Mouse (Mus musculus): ENCODE measurements around the gene Scnn1a. TPM values are rescaled to one million over a fixed set of nuclear protein-coding genes. Genes with fewer than 3 reads are reported as not detected.

The Scnn1a gene
- polyA plus RNA-seq, 2 experiments, result 1.9 to 2.5 TPM

- H3K4me2 ChIP-seq (replicated peaks; ENCODE audit: low read depth, low read length, severe bottlenecking), result no peak overlapping the region
- WGBS, result 75% methylated on average over 3 of the region's 3 CpGs
- no peak overlapping the region for H3K27ac ChIP-seq (replicated peaks; ENCODE audit: low read depth, low read length)
- H3K9me3 ChIP-seq (ENCODE audit: control insufficient read depth, low read length), result no peaks in the 10 kb centered on the region
- no peak for ATAC-seq (ENCODE audit: low FRiP score, low read depth)
- no peak for TF ChIP-seq POLR2A (IDR thresholded peaks at IDR 0.05; ENCODE audit: borderline replicate concordance, extremely low read depth, insufficient read depth, insufficient read length)
- no peak overlapping the region for H3K9ac ChIP-seq (ENCODE audit: low read depth, low read length, severe bottlenecking)
- H3K36me3 ChIP-seq (ENCODE audit: control insufficient read depth, insufficient read depth, low read length), result no peaks in the 10 kb centered on the region
- peaks cover 4% of the 10 kb centered on the region for H3K4me1 ChIP-seq (ENCODE audit: control insufficient read depth, insufficient read depth, low read length)
- no peak overlapping the region for H3K4me3 ChIP-seq (replicated peaks; ENCODE audit: low read length)
- DNase-seq (ENCODE audit: low spot score), result no peak
- no peaks in the 10 kb centered on the region for H3K27me3 ChIP-seq (ENCODE audit: control insufficient read depth, insufficient read depth, low read length)
These were observed 21.7 kb downstream of the Scnn1a start for GRCm38 (mm10) chr6:125342198-125342597.

- 26% methylated on average over 8 of the region's 8 CpGs for WGBS
- Histone ChIP-seq H3K36me3 (ENCODE audit: control insufficient read depth, insufficient read depth, low read length) (no peaks in the 10 kb centered on the region), H3K4me2 (replicated peaks; ENCODE audit: low read depth, low read length, severe bottlenecking) (no peak overlapping the region), H3K27me3 (ENCODE audit: control insufficient read depth, insufficient read depth, low read length) (no peaks in the 10 kb centered on the region), H3K9me3 (ENCODE audit: control insufficient read depth, low read length) (no peaks in the 10 kb centered on the region), H3K27ac (replicated peaks; ENCODE audit: low read depth, low read length) (no peak overlapping the region), H3K9ac (ENCODE audit: low read depth, low read length, severe bottlenecking) (no peak overlapping the region), H3K4me1 (ENCODE audit: control insufficient read depth, insufficient read depth, low read length) (peaks cover 11% of the 10 kb centered on the region), H3K4me3 (replicated peaks; ENCODE audit: low read length) (no peak overlapping the region)
- ATAC-seq (ENCODE audit: low FRiP score, low read depth) (no peak), DNase-seq (ENCODE audit: low spot score) (no peak)
- TF ChIP-seq POLR2A (IDR thresholded peaks at IDR 0.05; ENCODE audit: borderline replicate concordance, extremely low read depth, insufficient read depth, insufficient read length), result no peak
These were observed 23.6 kb downstream of the Scnn1a start for GRCm38 (mm10) chr6:125344084-125344483.

DNA sequence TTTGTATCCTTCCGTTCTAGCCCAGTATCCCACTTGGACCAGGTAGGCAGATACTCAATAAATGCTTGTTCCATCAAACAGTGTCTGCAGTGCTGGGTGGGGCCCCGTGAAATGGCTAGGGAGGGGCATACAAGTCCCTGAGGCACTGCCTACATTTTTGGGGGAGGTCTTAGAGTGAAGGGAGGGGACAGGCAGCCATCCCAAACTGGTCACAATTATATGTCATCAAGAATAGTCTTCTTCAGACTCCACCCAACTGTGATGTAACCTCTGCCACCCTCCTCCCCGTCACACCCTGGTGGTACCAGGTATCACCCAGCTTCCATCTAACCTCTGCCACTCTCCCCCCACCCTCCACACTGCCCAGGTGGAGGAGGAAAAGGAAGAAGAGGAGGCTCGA is 24.4 kb downstream of the Scnn1a start:
- H3K4me2 ChIP-seq (replicated peaks; ENCODE audit: low read depth, low read length, severe bottlenecking), result no peak overlapping the region
- no peak overlapping the region for H3K4me3 ChIP-seq (replicated peaks; ENCODE audit: low read length)
- WGBS, result 60% methylated on average over 4 of the region's 4 CpGs
- DNase-seq (ENCODE audit: low spot score) (no peak), ATAC-seq (ENCODE audit: low FRiP score, low read depth) (no peak)
- peaks cover 11% of the 10 kb centered on the region for H3K4me1 ChIP-seq (ENCODE audit: control insufficient read depth, insufficient read depth, low read length)
- no peak overlapping the region for H3K9ac ChIP-seq (ENCODE audit: low read depth, low read length, severe bottlenecking)
- H3K36me3 ChIP-seq (ENCODE audit: control insufficient read depth, insufficient read depth, low read length), result no peaks in the 10 kb centered on the region
- no peaks in the 10 kb centered on the region for H3K9me3 ChIP-seq (ENCODE audit: control insufficient read depth, low read length)
- TF ChIP-seq POLR2A (IDR thresholded peaks at IDR 0.05; ENCODE audit: borderline replicate concordance, extremely low read depth, insufficient read depth, insufficient read length), result no peak
- no peaks in the 10 kb centered on the region for H3K27me3 ChIP-seq (ENCODE audit: control insufficient read depth, insufficient read depth, low read length)
- H3K27ac ChIP-seq (replicated peaks; ENCODE audit: low read depth, low read length), result no peak overlapping the region

DNA sequence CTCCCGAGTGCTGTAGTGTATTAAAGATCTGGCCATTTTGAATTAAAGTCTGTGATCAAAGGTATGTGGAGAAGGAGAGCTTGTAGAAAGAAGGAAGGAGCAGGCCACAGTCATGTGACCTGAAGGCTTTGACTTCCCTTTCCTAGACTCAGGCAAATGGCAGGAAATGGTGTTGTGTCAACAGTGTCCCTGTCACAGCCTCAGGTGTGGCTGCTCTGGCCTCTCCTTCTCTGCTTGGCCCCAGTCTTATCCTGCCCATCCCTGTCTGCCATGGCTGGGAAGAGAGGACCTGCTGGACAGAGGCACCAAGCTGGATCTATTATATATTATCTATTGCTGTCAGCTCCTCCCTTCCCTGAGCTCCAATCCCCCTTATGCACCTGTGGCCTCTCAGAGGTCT is 25.2 kb downstream of the Scnn1a start:
- Histone ChIP-seq H3K4me1 (ENCODE audit: control insufficient read depth, insufficient read depth, low read length) (peaks cover 11% of the 10 kb centered on the region), H3K27ac (replicated peaks; ENCODE audit: low read depth, low read length) (no peak overlapping the region), H3K9ac (ENCODE audit: low read depth, low read length, severe bottlenecking) (no peak overlapping the region), H3K27me3 (ENCODE audit: control insufficient read depth, insufficient read depth, low read length) (no peaks in the 10 kb centered on the region), H3K4me3 (replicated peaks; ENCODE audit: low read length) (no peak overlapping the region), H3K36me3 (ENCODE audit: control insufficient read depth, insufficient read depth, low read length) (no peaks in the 10 kb centered on the region), H3K9me3 (ENCODE audit: control insufficient read depth, low read length) (no peaks in the 10 kb centered on the region), H3K4me2 (replicated peaks; ENCODE audit: low read depth, low read length, severe bottlenecking) (no peak overlapping the region)
- DNase-seq (ENCODE audit: low spot score) (no peak), ATAC-seq (ENCODE audit: low FRiP score, low read depth) (no peak)
- 78% methylated on average over 1 of the region's 1 CpGs for WGBS
- TF ChIP-seq POLR2A (IDR thresholded peaks at IDR 0.05; ENCODE audit: borderline replicate concordance, extremely low read depth, insufficient read depth, insufficient read length), result no peak

DNA sequence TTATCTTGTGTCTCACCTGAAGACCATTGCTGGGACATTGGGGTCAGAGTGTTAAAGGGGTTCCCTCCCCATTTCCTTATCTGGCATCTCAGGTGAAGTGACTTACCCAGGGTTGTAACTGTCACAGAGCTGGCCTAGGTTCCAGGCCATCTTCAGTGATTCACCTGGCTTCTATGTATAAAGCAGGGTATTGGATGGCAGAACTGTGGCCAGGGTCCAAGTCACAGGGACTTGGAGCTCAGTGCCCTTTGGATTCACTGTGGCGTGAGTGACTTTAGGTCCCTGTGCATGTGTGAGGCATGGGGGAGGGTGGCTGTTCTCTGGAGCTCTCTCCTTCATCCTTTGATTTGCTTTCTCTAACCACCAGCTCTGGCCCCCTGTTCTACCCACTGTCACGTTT is 25.6 kb downstream of the Scnn1a start:
- Histone ChIP-seq H3K4me2 (replicated peaks; ENCODE audit: low read depth, low read length, severe bottlenecking) (no peak overlapping the region), H3K36me3 (ENCODE audit: control insufficient read depth, insufficient read depth, low read length) (no peaks in the 10 kb centered on the region), H3K9me3 (ENCODE audit: control insufficient read depth, low read length) (no peaks in the 10 kb centered on the region), H3K27me3 (ENCODE audit: control insufficient read depth, insufficient read depth, low read length) (no peaks in the 10 kb centered on the region), H3K4me1 (ENCODE audit: control insufficient read depth, insufficient read depth, low read length) (peaks cover 14% of the 10 kb centered on the region), H3K9ac (ENCODE audit: low read depth, low read length, severe bottlenecking) (no peak overlapping the region), H3K4me3 (replicated peaks; ENCODE audit: low read length) (no peak overlapping the region), H3K27ac (replicated peaks; ENCODE audit: low read depth, low read length) (no peak overlapping the region)
- DNase-seq (ENCODE audit: low spot score) (no peak), ATAC-seq (ENCODE audit: low FRiP score, low read depth) (no peak)
- no peak for TF ChIP-seq POLR2A (IDR thresholded peaks at IDR 0.05; ENCODE audit: borderline replicate concordance, extremely low read depth, insufficient read depth, insufficient read length)
- WGBS, result 56% methylated on average over 2 of the region's 2 CpGs
